Mouse (Mus musculus) intestine, postnatal 0 days (tissue): Measurements from ENCODE around the gene Otulinl. TPM values are rescaled to one million over a fixed set of nuclear protein-coding genes. Genes with fewer than 3 reads are reported as not detected.

Source experiments
- ATAC-seq: fragments of 200-750 bp; cut with Nextera tagmentation; 2 replicates; pipeline ENCODE4 v1.8.0; 2017; ENCODE audit warnings: mild to moderate bottlenecking, moderate TSS enrichment, moderate library complexity
- H3K27ac ChIP-seq: fragments of 300-500 bp; sonication (generic); 2 replicates; pipeline ENCODE4 v1.5.1; 2014; ENCODE audit warnings: mild to moderate bottlenecking, low read depth, low read length, moderate library complexity
- H3K27me3 ChIP-seq: fragments of 300-500 bp; sonication (generic); replicated peaks from 2 replicates; pipeline ENCODE4 v1.6.1; 2014; ENCODE audit warnings: low read length, mixed read lengths; ENCODE audit not compliant: control insufficient read depth, insufficient read depth
- H3K36me3 ChIP-seq: fragments of 300-500 bp; sonication (generic); 2 replicates; pipeline ENCODE4 v1.6.1; 2014; ENCODE audit warnings: mild to moderate bottlenecking, moderate library complexity; ENCODE audit not compliant: control insufficient read depth, insufficient read depth
- H3K4me1 ChIP-seq: fragments of 300-500 bp; sonication (generic); replicated peaks from 2 replicates; pipeline ENCODE4 v1.6.1; 2014; ENCODE audit warnings: antibody characterized with exemption, low read length, mixed read lengths; ENCODE audit not compliant: control insufficient read depth, insufficient read depth
- H3K4me2 ChIP-seq: fragments of 300-500 bp; sonication (generic); replicated peaks from 2 replicates; pipeline ENCODE4 v1.6.1; 2014; ENCODE audit warnings: low read depth, mild to moderate bottlenecking, moderate library complexity
- H3K4me3 ChIP-seq: fragments of 300-500 bp; sonication (generic); 2 replicates; pipeline ENCODE4 v1.5.1; 2014; ENCODE audit warnings: low read depth, low read length
- H3K9ac ChIP-seq: fragments of 300-500 bp; sonication (generic); 2 replicates; pipeline ENCODE4 v1.6.1; 2014; ENCODE audit warnings: mild to moderate bottlenecking, low read depth, low read length
- H3K9me3 ChIP-seq: fragments of 300-500 bp; sonication (generic); 2 replicates; pipeline ENCODE4 v1.6.1; 2016; ENCODE audit warnings: mixed run types; ENCODE audit not compliant: control insufficient read depth
- CTCF ChIP-seq: sonication (generic); IDR thresholded peaks from 2 replicates; pipeline ENCODE4 v1.5.1; 2016; ENCODE audit warnings: low read depth, mild to moderate bottlenecking, control low read depth, antibody characterized with exemption, moderate library complexity
- WGBS: fragments of 180-500 bp; shearing (Covaris S2); extraction: QIAGEN DNeasy Blood & Tissue Kit; methylation state at CpG from one replicate; pipeline ENCODE4 v1.1.7; 2014; 5-methylcytosine and 5-hydroxymethylcytosine counted together
- polyA plus RNA-seq: library from polyadenylated mRNA; unstranded; fragments of >200 nt; fragmentation: Nextera tagmentation; extraction: Ambion mirVana; gene quantifications from 2 replicates; pipeline ENCODE4 v1.2.1, GENCODE M21; 2015

Otulinl gene
- polyA plus RNA-seq, 1 experiment from 2014 or later: 9.0 TPM

DNA sequence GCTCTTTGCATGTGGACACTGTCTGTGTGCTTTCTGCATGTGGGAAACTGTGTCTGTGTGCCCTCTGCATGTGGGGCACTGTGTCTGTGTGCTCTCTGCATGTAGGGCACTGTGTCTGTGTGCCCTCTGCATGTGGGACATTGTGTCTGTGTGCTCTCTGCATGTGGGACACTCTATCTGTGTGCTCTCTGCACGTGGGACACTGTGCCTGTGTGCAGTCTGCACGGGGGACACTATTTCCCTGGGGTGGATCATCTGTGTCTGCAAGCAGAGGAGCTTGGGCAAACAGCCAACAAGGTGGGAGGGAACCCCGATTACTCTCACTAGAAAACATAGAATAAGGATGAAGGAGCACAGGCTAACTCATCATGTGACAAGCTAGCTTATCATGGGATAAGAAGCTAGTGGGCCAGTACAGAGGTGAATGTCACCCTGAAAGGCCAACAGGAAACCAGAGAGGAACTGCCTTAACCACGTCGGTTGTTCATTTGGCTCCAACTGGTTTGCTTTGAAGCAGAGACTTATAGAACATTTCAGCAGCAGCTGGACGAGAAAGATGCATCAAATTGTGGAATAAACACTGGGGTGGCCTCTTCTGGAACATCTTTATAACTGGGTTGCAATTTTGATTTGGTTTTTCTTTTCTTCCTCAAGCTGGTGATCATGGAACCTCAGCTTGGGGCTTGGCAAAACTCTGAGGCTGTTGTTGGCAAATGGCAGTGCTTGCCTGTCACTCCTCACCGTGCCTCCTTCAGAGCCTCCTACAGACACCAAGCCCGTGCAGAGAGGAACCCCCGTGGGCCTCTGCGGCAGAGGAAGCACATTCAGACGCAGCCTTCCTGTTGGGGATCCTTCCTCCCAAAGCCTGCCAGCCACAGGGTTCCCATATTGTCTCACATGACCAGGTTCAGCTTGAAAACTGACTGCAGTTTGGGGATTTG, 20.9 kb upstream of the Otulinl start:
- no peak for TF ChIP-seq CTCF
- peaks cover 5% of the 10 kb centered on the region; the same call in 1 of the 2 replicates for H3K4me1 ChIP-seq
- H3K4me2 ChIP-seq: no peak overlapping the region
- no peak for ATAC-seq
- H3K36me3 ChIP-seq: no peaks in the 10 kb centered on the region
- 33% methylated on average over 11 of the region's 11 CpGs for WGBS
- H3K27ac ChIP-seq: no peak overlapping the region
- H3K9ac ChIP-seq: no peak overlapping the region
- no peaks in the 10 kb centered on the region for H3K27me3 ChIP-seq
- no peaks in the 10 kb centered on the region for H3K9me3 ChIP-seq
- H3K4me3 ChIP-seq: no peak overlapping the region

DNA sequence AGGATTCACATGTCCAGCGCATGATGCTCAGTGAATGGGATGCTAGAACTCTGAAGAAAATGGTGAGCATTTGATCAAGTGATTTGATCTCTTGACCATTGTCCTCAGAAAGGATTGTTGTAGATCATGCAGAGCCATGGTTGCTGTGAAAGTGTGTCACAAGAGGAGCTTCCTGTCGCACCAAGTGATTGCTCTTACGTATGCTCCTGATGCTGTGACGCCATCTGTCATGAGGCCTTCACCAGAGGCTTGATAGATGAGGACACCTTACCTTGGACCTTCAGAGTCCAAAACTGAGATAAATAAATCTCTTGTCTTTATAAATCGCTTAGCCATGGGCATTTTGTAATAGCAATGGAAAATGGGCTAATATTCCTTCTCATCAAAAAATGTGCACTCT, 16.3 kb upstream of the Otulinl start:
- no peak overlapping the region for H3K4me3 ChIP-seq
- no peak overlapping the region for H3K27ac ChIP-seq
- no peaks in the 10 kb centered on the region for H3K9me3 ChIP-seq
- H3K4me2 ChIP-seq: no peak overlapping the region
- 0 out of 2 replicates have a peak, but pooled peaks cover 1% of the 10 kb centered on the region for H3K4me1 ChIP-seq
- TF ChIP-seq CTCF: no peak
- no peaks in the 10 kb centered on the region for H3K36me3 ChIP-seq
- 87% methylated on average over 5 of the region's 5 CpGs for WGBS
- ATAC-seq: no peak
- H3K9ac ChIP-seq: no peak overlapping the region
- H3K27me3 ChIP-seq: no peaks in the 10 kb centered on the region

DNA sequence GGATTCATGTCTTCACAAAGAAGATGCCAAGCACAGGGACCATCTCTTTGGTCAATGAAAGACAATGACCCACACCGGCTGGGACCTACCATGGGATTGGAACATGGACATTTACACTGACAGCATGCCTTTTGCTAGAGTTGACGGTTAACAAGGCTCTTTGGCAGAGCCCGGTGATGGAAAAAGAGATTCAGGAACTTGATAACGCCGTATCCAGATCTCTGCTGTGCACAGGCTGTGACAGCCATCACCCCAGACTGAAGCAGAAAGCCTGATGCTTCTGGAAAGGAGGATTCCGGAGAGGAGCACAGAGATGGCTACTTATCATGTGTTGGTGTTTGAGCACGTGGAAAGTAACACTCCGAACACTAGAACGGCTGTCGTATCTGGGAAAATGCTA, 11.9 kb upstream of the Otulinl start:
- Histone ChIP-seq H3K9ac (no peak overlapping the region), H3K27me3 (no peaks in the 10 kb centered on the region), H3K36me3 (no peaks in the 10 kb centered on the region), H3K4me3 (no peak overlapping the region), H3K4me2 (no peak overlapping the region), H3K9me3 (no peaks in the 10 kb centered on the region), H3K27ac (no peak overlapping the region), H3K4me1 (no peaks in the 10 kb centered on the region)
- no peak for TF ChIP-seq CTCF
- WGBS: 87% methylated on average over 10 of the region's 10 CpGs
- no peak for ATAC-seq

DNA sequence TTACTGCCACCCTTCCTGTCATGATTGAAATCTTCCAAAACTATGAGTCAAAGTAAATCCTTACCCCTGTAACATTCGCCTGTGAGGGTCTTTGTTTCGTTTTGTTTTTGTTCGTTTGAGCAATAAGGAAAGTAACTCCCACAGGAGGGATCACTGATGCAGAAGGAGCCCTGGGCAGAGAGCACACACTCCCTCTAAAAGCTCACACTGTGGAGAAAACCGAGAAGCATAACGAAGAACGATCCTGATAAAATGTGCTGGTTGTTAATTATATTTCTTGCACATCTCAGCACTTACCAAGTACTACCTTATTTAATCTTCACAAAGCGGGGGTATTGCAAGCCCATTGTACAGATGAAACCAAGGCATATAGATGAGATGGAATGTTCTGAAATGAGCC, 10.8 kb upstream of the Otulinl start:
- 87% methylated on average over 7 of the region's 7 CpGs for WGBS

DNA sequence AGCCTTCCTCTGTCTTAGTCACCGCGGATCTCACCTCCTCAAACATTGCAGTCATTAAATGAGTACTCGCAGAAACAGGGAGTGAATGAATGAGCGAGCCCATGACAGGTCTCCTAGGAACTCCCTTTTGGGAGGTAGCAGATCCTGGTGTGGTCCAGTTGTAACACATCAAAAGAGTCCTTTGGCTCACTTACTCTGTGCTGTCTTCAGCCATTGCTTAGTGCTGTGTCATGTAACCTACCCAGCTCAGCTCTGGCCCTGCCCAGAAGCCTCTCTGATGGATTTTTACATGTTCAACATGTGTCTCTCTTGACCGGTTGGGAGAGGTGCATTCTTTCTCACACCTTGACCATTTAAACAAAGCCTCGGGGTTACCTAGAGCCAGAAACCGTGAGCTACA, 9.8 kb upstream of the Otulinl start:
- no peaks in the 10 kb centered on the region for H3K36me3 ChIP-seq
- H3K9ac ChIP-seq: no peak overlapping the region
- no peak overlapping the region for H3K4me2 ChIP-seq
- WGBS: 84% methylated on average over 7 of the region's 7 CpGs
- no peak overlapping the region for H3K27ac ChIP-seq
- H3K9me3 ChIP-seq: no peaks in the 10 kb centered on the region
- no peak for TF ChIP-seq CTCF
- H3K4me1 ChIP-seq: no peaks in the 10 kb centered on the region
- H3K4me3 ChIP-seq: no peak overlapping the region
- no peaks in the 10 kb centered on the region for H3K27me3 ChIP-seq
- ATAC-seq: no peak

More for the DNA sequence above, 10.8 kb upstream of the Otulinl start:
- Histone ChIP-seq H3K27me3 (no peaks in the 10 kb centered on the region), H3K36me3 (no peaks in the 10 kb centered on the region), H3K4me3 (no peak overlapping the region), H3K4me1 (no peaks in the 10 kb centered on the region), H3K4me2 (no peak overlapping the region), H3K9me3 (no peaks in the 10 kb centered on the region), H3K9ac (no peak overlapping the region), H3K27ac (no peak overlapping the region)
- no peak for TF ChIP-seq CTCF
- ATAC-seq: no peak

DNA sequence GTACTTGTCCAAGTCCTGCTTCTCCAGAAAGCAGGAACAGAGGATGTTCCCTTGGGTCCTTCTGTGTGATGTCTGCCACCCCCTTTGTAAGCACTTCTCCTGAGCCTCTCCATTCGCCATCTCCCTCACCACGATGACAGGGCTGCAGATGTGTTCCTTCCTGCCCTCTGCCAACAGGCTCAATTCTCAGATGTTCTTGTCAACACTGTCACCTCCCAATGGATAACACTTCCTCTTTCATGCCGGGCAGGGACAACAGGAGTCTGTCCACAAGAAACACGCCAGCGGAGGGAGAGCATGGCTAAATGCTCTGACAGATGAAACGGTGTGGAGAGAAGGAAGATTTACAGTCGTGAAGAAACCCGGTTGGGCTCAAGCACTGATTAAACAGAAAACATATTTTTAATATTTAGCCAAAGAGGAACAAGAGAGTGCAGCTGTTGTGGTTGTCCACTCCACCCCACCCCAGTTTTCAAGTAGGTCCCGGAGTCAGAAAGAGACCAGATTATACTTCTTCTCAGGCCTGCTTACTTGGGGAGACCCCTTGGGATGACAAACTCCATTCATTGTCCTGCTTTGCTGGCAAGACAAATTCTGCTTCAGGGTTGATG, 6.8 kb upstream of the Otulinl start:
- Histone ChIP-seq H3K4me2 (no peak overlapping the region), H3K27ac (no peak overlapping the region), H3K9me3 (no peaks in the 10 kb centered on the region), H3K36me3 (no peaks in the 10 kb centered on the region), H3K27me3 (no peaks in the 10 kb centered on the region), H3K9ac (no peak overlapping the region), H3K4me3 (no peak overlapping the region), H3K4me1 (no peaks in the 10 kb centered on the region)
- no peak for TF ChIP-seq CTCF
- ATAC-seq: no peak
- WGBS: 62% methylated on average over 9 of the region's 9 CpGs
